Mouse (Mus musculus) neural tube, embryonic 13.5 days (tissue): ENCODE data around the gene Sorcs2. TPM values are rescaled to one million over a fixed set of nuclear protein-coding genes. Genes with fewer than 3 reads are reported as not detected.
A peak's percentile ranks its signal among the peaks of the same experiment; 100 is the strongest.

Source experiments
- ATAC-seq: fragments of 200-750 bp; cut with Nextera tagmentation; 2 replicates; pipeline ENCODE4 v1.8.0; 2017; ENCODE audit warnings: low read depth, mild to moderate bottlenecking, moderate TSS enrichment, moderate library complexity
- H3K27ac ChIP-seq: fragments of 300-500 bp; sonication (generic); replicated peaks from 2 replicates; pipeline ENCODE4 v1.5.1; 2015; ENCODE audit warnings: moderate library complexity, mild to moderate bottlenecking, inconsistent platforms
- H3K27me3 ChIP-seq: fragments of 300-500 bp; sonication (generic); 2 replicates; pipeline ENCODE4 v1.6.1; 2015; ENCODE audit warnings: mild to moderate bottlenecking, inconsistent platforms
- H3K36me3 ChIP-seq: fragments of 300-500 bp; sonication (generic); 2 replicates; pipeline ENCODE4 v1.6.1; 2015; ENCODE audit warnings: mild to moderate bottlenecking, inconsistent platforms
- H3K4me1 ChIP-seq: fragments of 300-500 bp; sonication (generic); replicated peaks from 2 replicates; pipeline ENCODE4 v1.6.1; 2015; ENCODE audit warnings: inconsistent platforms
- H3K4me2 ChIP-seq: fragments of 300-500 bp; sonication (generic); 2 replicates; pipeline ENCODE4 v1.6.1; 2015; ENCODE audit warnings: inconsistent platforms, mild to moderate bottlenecking, moderate library complexity
- H3K4me3 ChIP-seq: fragments of 300-500 bp; sonication (generic); 2 replicates; pipeline ENCODE4 v1.5.1; 2015; ENCODE audit warnings: mild to moderate bottlenecking, inconsistent platforms
- H3K9ac ChIP-seq: fragments of 300-500 bp; sonication (generic); 2 replicates; pipeline ENCODE4 v1.6.1; 2015; ENCODE audit warnings: moderate library complexity, mild to moderate bottlenecking, inconsistent platforms
- H3K9me3 ChIP-seq: fragments of 300-500 bp; sonication (generic); 2 replicates; pipeline ENCODE4 v1.6.1; 2016; ENCODE audit warnings: inconsistent platforms
- whole genome bisulfite sequencing: fragments of 180-500 bp; shearing (Covaris S2); methylation state at CpG from one replicate; pipeline ENCODE4 v1.1.7; 2015; 5-methylcytosine and 5-hydroxymethylcytosine counted together
- microRNA-seq: library from miRNA; unstranded; fragments of <30 nt; microRNA quantifications from one replicate; pipeline ENCODE4, GENCODE M21; 2016
- polyA plus RNA-seq: library from polyadenylated mRNA; unstranded; fragments of >200 nt; fragmentation: Nextera tagmentation; extraction: Ambion mirVana; gene quantifications from 2 replicates; pipeline ENCODE4 v1.2.1, GENCODE M21; 2015

The Sorcs2 gene
- polyA plus RNA-seq, 1 experiment from 2014 or later = 11.4 TPM

- Histone ChIP-seq H3K4me2 (no peak overlapping the region), H3K4me1 (no peaks in the 10 kb centered on the region), H3K9me3 (no peaks in the 10 kb centered on the region), H3K4me3 (no peak overlapping the region), H3K27ac (no peak overlapping the region), H3K9ac (no peak overlapping the region), H3K27me3 (no peaks in the 10 kb centered on the region), H3K36me3 (peaks cover 71% of the 10 kb centered on the region)
- no peak for ATAC-seq
- WGBS = 84% methylated on average over 5 of the region's 5 CpGs
Observed at GRCm38 (mm10) chr5:35980542-35980941, 417.4 kb downstream of the Sorcs2 start.

DNA sequence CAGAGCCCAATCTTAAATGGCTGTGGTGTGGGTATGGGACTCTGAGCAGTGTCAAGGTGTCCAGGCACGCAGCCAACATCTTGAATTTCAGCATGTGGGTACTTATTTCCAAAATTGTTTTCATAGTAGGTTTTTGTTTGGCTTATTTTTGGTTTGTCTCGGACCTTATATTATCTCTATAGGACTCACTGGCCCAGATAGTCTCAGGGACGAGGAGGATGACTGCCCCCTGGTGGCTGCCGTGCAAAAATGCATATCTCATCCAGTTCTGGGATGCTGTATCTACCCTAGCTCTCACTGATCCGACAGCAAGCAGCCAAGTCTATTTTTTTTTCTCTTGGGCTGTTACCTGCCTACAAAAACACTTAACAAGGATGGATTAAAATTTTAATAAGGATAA lies 422.3 kb downstream of the Sorcs2 start:
- peak; percentile 74 for ATAC-seq
- Histone ChIP-seq H3K4me1 (peaks cover 9% of the 10 kb centered on the region), H3K9ac (no peak overlapping the region), H3K4me2 (no peak overlapping the region), H3K9me3 (no peaks in the 10 kb centered on the region), H3K36me3 (peaks cover 74% of the 10 kb centered on the region), H3K27me3 (no peaks in the 10 kb centered on the region), H3K27ac (no peak overlapping the region), H3K4me3 (no peak overlapping the region)
- 18% methylated on average over 5 of the region's 5 CpGs for WGBS

- H3K4me3 ChIP-seq = no peak overlapping the region
- peaks cover 20% of the 10 kb centered on the region for H3K4me1 ChIP-seq
- no peak overlapping the region for H3K27ac ChIP-seq
- H3K9me3 ChIP-seq = no peaks in the 10 kb centered on the region
- H3K9ac ChIP-seq = no peak overlapping the region
- H3K4me2 ChIP-seq = no peak overlapping the region
- H3K36me3 ChIP-seq = peaks cover 85% of the 10 kb centered on the region
- ATAC-seq = no peak
- no peaks in the 10 kb centered on the region for H3K27me3 ChIP-seq
- 90% methylated on average over 15 of the region's 15 CpGs for WGBS
Observed at GRCm38 (mm10) chr5:35974265-35974664, 423.7 kb downstream of the Sorcs2 start.

- H3K4me1 ChIP-seq = peaks cover 20% of the 10 kb centered on the region
- H3K27me3 ChIP-seq = no peaks in the 10 kb centered on the region
- WGBS = 80% methylated on average over 12 of the region's 12 CpGs
- no peaks in the 10 kb centered on the region for H3K9me3 ChIP-seq
- no peak overlapping the region for H3K4me3 ChIP-seq
- no peak for ATAC-seq
- H3K4me2 ChIP-seq = no peak overlapping the region
- H3K27ac ChIP-seq = 0 out of 2 replicates have a peak overlapping the region, but pooled peaks have one; percentile 34
- peaks cover 85% of the 10 kb centered on the region for H3K36me3 ChIP-seq
- H3K9ac ChIP-seq = no peak overlapping the region
Observed at GRCm38 (mm10) chr5:35973800-35974199, 424.1 kb downstream of the Sorcs2 start.

- no peak overlapping the region; the same call in 1 of the 2 replicates for H3K27ac ChIP-seq
- no peak overlapping the region for H3K4me2 ChIP-seq
- H3K36me3 ChIP-seq = peaks cover 85% of the 10 kb centered on the region
- H3K4me3 ChIP-seq = no peak overlapping the region
- no peak overlapping the region for H3K9ac ChIP-seq
- no peaks in the 10 kb centered on the region for H3K9me3 ChIP-seq
- no peaks in the 10 kb centered on the region for H3K27me3 ChIP-seq
- 75% methylated on average over 7 of the region's 7 CpGs for WGBS
- ATAC-seq = no peak
- peaks cover 20% of the 10 kb centered on the region for H3K4me1 ChIP-seq
Observed at GRCm38 (mm10) chr5:35972739-35973138, 425.2 kb downstream of the Sorcs2 start.

DNA sequence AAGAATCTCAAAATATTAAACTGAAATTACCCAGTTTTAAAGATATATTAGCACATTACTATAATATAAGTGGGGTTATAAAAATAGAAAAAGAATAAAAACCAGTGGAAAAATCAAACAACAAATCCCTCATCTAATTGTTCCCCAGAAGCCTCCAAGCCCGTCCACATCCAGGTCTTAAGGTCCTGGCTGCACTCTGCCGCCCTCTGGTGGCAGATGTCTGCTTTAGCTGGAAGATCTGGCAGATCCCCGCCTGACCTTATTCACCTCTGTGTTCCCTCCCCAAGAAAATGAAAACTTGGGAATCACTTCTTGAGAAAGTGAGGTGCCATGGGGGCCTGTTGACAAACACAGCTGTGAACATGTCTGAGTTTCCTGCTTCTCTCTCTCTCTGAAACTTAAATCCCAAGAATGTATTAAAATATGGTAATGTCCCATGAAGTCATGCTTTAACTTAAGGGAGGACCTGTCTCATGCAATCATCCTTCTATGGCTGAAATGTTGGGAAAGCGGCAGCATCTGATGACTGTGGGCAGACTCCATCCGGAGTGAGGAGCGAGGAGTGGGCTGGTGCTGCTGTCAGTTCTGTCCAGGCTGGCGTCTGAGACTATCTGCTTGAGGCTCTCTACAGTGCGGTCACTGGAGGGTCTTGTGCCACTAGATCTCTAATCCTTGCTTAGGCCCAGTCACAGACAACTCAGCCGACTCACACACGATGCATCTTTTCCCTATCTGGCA lies 425.9 kb downstream of the Sorcs2 start:
- 63% methylated on average over 10 of the region's 10 CpGs for WGBS
- H3K27ac ChIP-seq = no peak overlapping the region
- H3K36me3 ChIP-seq = peaks cover 85% of the 10 kb centered on the region
- H3K4me3 ChIP-seq = no peak overlapping the region
- H3K9ac ChIP-seq = no peak overlapping the region
- H3K4me2 ChIP-seq = no peak overlapping the region
- H3K9me3 ChIP-seq = no peaks in the 10 kb centered on the region
- peaks cover 20% of the 10 kb centered on the region for H3K4me1 ChIP-seq
- no peaks in the 10 kb centered on the region for H3K27me3 ChIP-seq
- no peak for ATAC-seq

DNA sequence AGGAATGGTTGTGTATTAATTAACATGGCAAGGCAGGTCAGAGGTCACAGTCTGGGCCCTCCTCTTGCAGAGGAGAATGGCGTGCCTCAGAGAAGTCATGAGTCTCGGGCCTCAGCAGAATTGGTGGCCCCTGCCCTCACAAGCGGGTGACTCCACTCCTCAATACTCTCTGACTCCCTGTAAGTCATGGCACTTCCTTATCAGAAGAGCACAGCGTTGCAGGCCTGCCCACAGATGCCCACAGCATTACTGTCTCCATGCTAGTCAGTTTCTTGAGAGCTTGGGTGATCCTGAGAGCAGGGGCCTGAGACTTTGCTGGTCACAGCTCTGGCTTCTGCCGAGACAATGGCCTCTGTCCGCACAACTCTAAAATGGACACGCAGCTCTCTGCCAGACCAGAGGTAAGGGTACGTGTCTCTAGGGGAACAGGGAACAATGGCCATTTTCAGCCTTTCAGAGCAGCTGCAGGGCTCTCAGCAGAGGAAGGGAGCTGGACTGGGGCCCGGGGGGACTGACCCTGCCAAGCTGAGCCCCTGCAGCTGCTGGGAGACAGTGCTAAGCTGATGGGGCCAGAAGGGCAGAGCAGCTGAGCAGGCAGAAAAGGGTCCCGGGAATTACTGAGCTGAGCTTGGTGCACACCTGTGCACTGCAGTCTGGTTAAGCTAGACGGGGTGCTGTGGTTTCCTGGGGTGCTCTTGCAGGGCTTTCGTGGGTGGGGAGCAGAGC lies 427.4 kb downstream of the Sorcs2 start:
- Histone ChIP-seq H3K36me3 (peaks cover 88% of the 10 kb centered on the region), H3K9ac (0 out of 2 replicates have a peak overlapping the region, but pooled peaks have one; percentile 0)
- WGBS = 38% methylated on average over 12 of the region's 12 CpGs

GRCm38 (mm10) chr5:35969857-35970256 lies 428.1 kb downstream of the Sorcs2 start:
- peaks cover 20% of the 10 kb centered on the region for H3K4me1 ChIP-seq
- H3K27me3 ChIP-seq = no peaks in the 10 kb centered on the region
- no peaks in the 10 kb centered on the region for H3K9me3 ChIP-seq
- no peak overlapping the region for H3K9ac ChIP-seq
- peaks cover 88% of the 10 kb centered on the region for H3K36me3 ChIP-seq
- 81% methylated on average over 3 of the region's 3 CpGs for WGBS
- H3K4me2 ChIP-seq = no peak overlapping the region
- H3K27ac ChIP-seq = peak overlapping the region; percentile 76
- no peak overlapping the region for H3K4me3 ChIP-seq
- ATAC-seq = no peak

More for the DNA sequence above, 427.4 kb downstream of the Sorcs2 start:
- Histone ChIP-seq H3K9me3 (no peaks in the 10 kb centered on the region), H3K4me2 (no peak overlapping the region), H3K27ac (peak overlapping the region; percentile 76), H3K27me3 (no peaks in the 10 kb centered on the region), H3K4me1 (peaks cover 20% of the 10 kb centered on the region), H3K4me3 (no peak overlapping the region)
- ATAC-seq = peak; percentile 49; the same call in 1 of the 2 replicates

Small RNA genes within 50 kb of the gene (microRNA-seq; reads per million reads assigned to microRNA genes)
- gene Mir7689 = 20.6 reads per million, percentile 35 among the genes with 10 or more reads in this experiment

Other genes starting within 250 kb of the Sorcs2 start
- gene Psapl1, start 194.1 kb downstream of the Sorcs2 start, polyA plus RNA-seq = 0.07 TPM in 1 of 2 replicates, not detected in the other
- 45.2 and 46.3 TPM in 2 replicates for gene Grpel1, start 66.9 kb upstream of the Sorcs2 start, polyA plus RNA-seq
- 2.8 and 3.0 TPM in 2 replicates for gene Tada2b, start 86.1 kb upstream of the Sorcs2 start, polyA plus RNA-seq
- 3.4 and 4.0 TPM in 2 replicates for gene Ccdc96, start 86.4 kb upstream of the Sorcs2 start, polyA plus RNA-seq
- 63.8 and 64.0 TPM in 2 replicates for gene Tbc1d14, start 195.1 kb upstream of the Sorcs2 start, polyA plus RNA-seq